Mouse (Mus musculus) MEL (cell line): ENCODE measurements around the gene Col4a2. TPM values are rescaled to one million over a fixed set of nuclear protein-coding genes. Genes with fewer than 3 reads are reported as not detected.

ENCODE experiments used
- DNase-seq: peaks from one replicate; pipeline ENCODE4 v3.0.0; 2011; ENCODE audit warnings: low read depth, low spot score
- H3K27ac ChIP-seq: 2 replicates; pipeline ENCODE4 v1.5.1; 2012; ENCODE audit warnings: low read depth, mild to moderate bottlenecking, control low read depth, low read length, moderate library complexity; ENCODE audit not compliant: control insufficient read depth
- H3K27me3 ChIP-seq, 2 experiments: fragments of 150-350 bp in 1 of 2; sonication (generic) in 1 of 2; 2 replicates each; pipeline ENCODE4 v1.6.1; 2012; ENCODE audit warnings: low read length in 2 of 2, mild to moderate bottlenecking in 2 of 2, improper control_type of control experiment in 1 of 2, moderate library complexity in 1 of 2; ENCODE audit not compliant: insufficient read depth in 2 of 2, control insufficient read depth in 1 of 2
- H3K36me3 ChIP-seq, 2 experiments: 2 replicates each; pipeline ENCODE4 v1.6.1; 2012 to 2014; ENCODE audit warnings: low read length in 2 of 2, improper control_type of control experiment in 1 of 2, inconsistent platforms in 1 of 2, mild to moderate bottlenecking in 1 of 2; ENCODE audit not compliant: insufficient read depth in 2 of 2, control insufficient read depth in 1 of 2
- H3K4me1 ChIP-seq, 2 experiments: fragments of 150-350 bp in 1 of 2; sonication (generic) in 1 of 2; 2 replicates each; pipeline ENCODE4 v1.6.1; 2012; ENCODE audit warnings: low read length in 2 of 2, improper control_type of control experiment in 1 of 2, mild to moderate bottlenecking in 1 of 2; ENCODE audit not compliant: insufficient read depth in 2 of 2, control insufficient read depth in 1 of 2
- H3K4me3 ChIP-seq, 2 experiments: fragments of 150-350 bp in 1 of 2; sonication (generic) in 1 of 2; 2 replicates each; pipeline ENCODE4 v1.5.1; 2012; ENCODE audit warnings: low read depth in 2 of 2, low read length in 2 of 2, mild to moderate bottlenecking in 2 of 2, moderate library complexity in 2 of 2, control low read depth in 1 of 2, improper control_type of control experiment in 1 of 2; ENCODE audit not compliant: control insufficient read depth in 1 of 2, insufficient read depth in 1 of 2
- H3K79me2 ChIP-seq: 2 replicates; pipeline ENCODE4 v1.6.1; 2012; ENCODE audit warnings: mild to moderate bottlenecking, low read length, moderate library complexity; ENCODE audit not compliant: control insufficient read depth, poor library complexity, insufficient read depth
- H3K9ac ChIP-seq: 2 replicates; pipeline ENCODE4 v1.6.1; 2012; ENCODE audit warnings: low read depth, mild to moderate bottlenecking, control low read depth, low read length, moderate library complexity; ENCODE audit not compliant: control insufficient read depth, poor library complexity, severe bottlenecking
- H3K9me3 ChIP-seq: fragments of 150-350 bp; sonication (generic); replicated peaks from 2 replicates; pipeline ENCODE4 v1.6.1; 2012; ENCODE audit warnings: mild to moderate bottlenecking, low read length, improper control_type of control experiment, moderate library complexity; ENCODE audit not compliant: insufficient read depth
- EP300 ChIP-seq, 2 experiments: IDR thresholded peaks; 2 replicates each; pipeline ENCODE4 v1.6.1; 2011; ENCODE audit warnings: improper control_type of control experiment in 2 of 2, low read length in 2 of 2, low read depth in 1 of 2, mild to moderate bottlenecking in 1 of 2
- ETS1 ChIP-seq: IDR thresholded peaks from 2 replicates; pipeline ENCODE4 v1.6.1; 2012; ENCODE audit warnings: low read depth, mild to moderate bottlenecking, inconsistent platforms, low read length, improper control_type of control experiment, moderate library complexity
- HCFC1 ChIP-seq: IDR thresholded peaks from 2 replicates; pipeline ENCODE4 v1.6.1; 2012; ENCODE audit warnings: low read depth, mild to moderate bottlenecking, inconsistent platforms, low read length, improper control_type of control experiment, moderate library complexity
- MAFK ChIP-seq: IDR thresholded peaks from 2 replicates; pipeline ENCODE4 v1.6.1; 2011; ENCODE audit warnings: low read depth, mild to moderate bottlenecking, low read length, improper control_type of control experiment, borderline replicate concordance
- MXI1 ChIP-seq: IDR thresholded peaks from 2 replicates; pipeline ENCODE4 v1.6.1; 2011; ENCODE audit warnings: mild to moderate bottlenecking, low read depth, low read length, improper control_type of control experiment
- MYB ChIP-seq: IDR thresholded peaks from 2 replicates; pipeline ENCODE4 v1.6.1; 2011; ENCODE audit warnings: mild to moderate bottlenecking, low read depth, low read length, improper control_type of control experiment
- MYC ChIP-seq: IDR thresholded peaks from 2 replicates; pipeline ENCODE4 v1.6.1; 2011; ENCODE audit warnings: low read depth, mild to moderate bottlenecking, low read length, improper control_type of control experiment, moderate library complexity
- POLR2A ChIP-seq, 2 experiments: IDR thresholded peaks; 2 replicates each; pipeline ENCODE4 v1.6.1; 2011 to 2012; ENCODE audit warnings: low read length in 2 of 2, mild to moderate bottlenecking in 2 of 2, control low read depth in 1 of 2, improper control_type of control experiment in 1 of 2, low read depth in 1 of 2, moderate library complexity in 1 of 2; ENCODE audit not compliant: control insufficient read depth in 1 of 2, insufficient read depth in 1 of 2, poor library complexity in 1 of 2
- POLR2AphosphoS2 ChIP-seq: IDR thresholded peaks from 2 replicates; pipeline ENCODE4 v1.6.1; 2011; ENCODE audit warnings: low read length, improper control_type of control experiment
- SIN3A ChIP-seq: IDR thresholded peaks from 2 replicates; pipeline ENCODE4 v1.6.1; 2012; ENCODE audit warnings: low read length, improper control_type of control experiment, inconsistent platforms
- TAL1 ChIP-seq: IDR thresholded peaks from 2 replicates; pipeline ENCODE4 v1.6.1; 2012; ENCODE audit warnings: mild to moderate bottlenecking, inconsistent platforms, low read length, moderate library complexity, mixed read lengths
- TBP ChIP-seq: IDR thresholded peaks from 2 replicates; pipeline ENCODE4 v1.8.0; 2011; ENCODE audit warnings: low read depth, low read length, improper control_type of control experiment
- USF1 ChIP-seq: IDR thresholded peaks from 2 replicates; pipeline ENCODE4 v1.6.1; 2014; ENCODE audit warnings: low read depth, mild to moderate bottlenecking, inconsistent platforms, low read length, improper control_type of control experiment, moderate library complexity
- ZKSCAN1 ChIP-seq: IDR thresholded peaks from 2 replicates; pipeline ENCODE4 v1.6.1; 2012; ENCODE audit warnings: low read depth, mild to moderate bottlenecking, inconsistent platforms, low read length, improper control_type of control experiment, moderate library complexity
- ZNF384 ChIP-seq: IDR thresholded peaks from 2 replicates; pipeline ENCODE4 v1.6.1; 2012; ENCODE audit warnings: low read depth, mild to moderate bottlenecking, inconsistent platforms, low read length, improper control_type of control experiment
- polyA plus RNA-seq, 2 experiments: library from polyadenylated mRNA; stranded (reverse) in 1 of 2; unstranded in 1 of 2; fragments of >175 nt in 1 of 2; fragments of >200 nt in 1 of 2; gene quantifications; 2 replicates each; pipeline versions ENCODE4 v1.2.1 to v1.2.4; 2012; ENCODE audit warnings: low replicate concordance in 2 of 2, low read depth in 1 of 2; ENCODE audit not compliant: insufficient read length in 2 of 2, insufficient read depth in 1 of 2, missing spikeins in 1 of 2
- total RNA-seq: library from RNA; depleted of rRNA; stranded (reverse); fragments of 300-350 nt; gene quantifications from 2 replicates; pipeline ENCODE4 v1.2.3, GENCODE M21; 2012

Col4a2 gene
- total and polyA plus RNA-seq, 3 experiments: 0.04 to 0.81 TPM; not detected in 1

- no peaks in the 10 kb centered on the region for H3K79me2 ChIP-seq
- H3K9ac ChIP-seq: no peak overlapping the region
- no peak for TF ChIP-seq USF1
- no peak for TF ChIP-seq POLR2A (IDR thresholded peaks at IDR 0.05; ENCODE audit: control insufficient read depth in 1 of 2, insufficient read depth in 1 of 2, low read depth in 1 of 2, low read length in 2 of 2, poor library complexity in 1 of 2)
- no peaks in the 10 kb centered on the region; a peak in 1 of 4 replicates for H3K27me3 ChIP-seq
- no peak overlapping the region for H3K4me3 ChIP-seq
- no peak overlapping the region for H3K27ac ChIP-seq
- no peaks in the 10 kb centered on the region for H3K36me3 ChIP-seq
- no peaks in the 10 kb centered on the region for H3K4me1 ChIP-seq
- H3K9me3 ChIP-seq: no peaks in the 10 kb centered on the region
- DNase-seq: no peak
These were observed 15.3 kb downstream of the Col4a2 start for GRCm38 (mm10) chr8:11327722-11328417.

GRCm38 (mm10) chr8:11331561-11331960 lies 19.0 kb downstream of the Col4a2 start:
- Histone ChIP-seq H3K4me3 (no peak overlapping the region), H3K27ac (no peak overlapping the region), H3K36me3 (no peaks in the 10 kb centered on the region), H3K9ac (no peak overlapping the region), H3K9me3 (no peaks in the 10 kb centered on the region), H3K4me1 (peaks cover 0 to 3% of the 10 kb centered on the region in 2 experiments; a peak in 1 of 4 replicates), H3K27me3 (no peaks in the 10 kb centered on the region), H3K79me2 (no peaks in the 10 kb centered on the region)
- no peak for DNase-seq
- TF ChIP-seq MYB (no peak), EP300 (IDR thresholded peaks at IDR 0.05; ENCODE audit: low read depth in 1 of 2, low read length in 2 of 2) (no peak), MXI1 (no peak), ZKSCAN1 (no peak), SIN3A (no peak), ETS1 (no peak), ZNF384 (no peak), MYC (no peak)

GRCm38 (mm10) chr8:11333746-11334145 lies 21.1 kb downstream of the Col4a2 start:
- Histone ChIP-seq H3K79me2 (no peaks in the 10 kb centered on the region), H3K36me3 (no peaks in the 10 kb centered on the region), H3K4me1 (peaks cover 0 to 3% of the 10 kb centered on the region in 2 experiments; a peak in 1 of 4 replicates), H3K9me3 (no peaks in the 10 kb centered on the region), H3K27me3 (no peaks in the 10 kb centered on the region), H3K9ac (no peak overlapping the region), H3K4me3 (no peak overlapping the region), H3K27ac (no peak overlapping the region)
- DNase-seq: no peak
- TF ChIP-seq TAL1 (no peak), POLR2AphosphoS2 (no peak), MAFK (no peak), HCFC1 (no peak), ETS1 (no peak), TBP (no peak)
